Mouse (Mus musculus) spleen, postnatal 10 days (tissue): ENCODE measurements around the gene Cdyl.

Experiments used
- DNase-seq, 2 experiments: peaks; one replicate each; pipeline ENCODE4 v3.0.0; 2021 to 2022; ENCODE audit warnings: low spot score in 2 of 2

Gene Cdyl

DNA sequence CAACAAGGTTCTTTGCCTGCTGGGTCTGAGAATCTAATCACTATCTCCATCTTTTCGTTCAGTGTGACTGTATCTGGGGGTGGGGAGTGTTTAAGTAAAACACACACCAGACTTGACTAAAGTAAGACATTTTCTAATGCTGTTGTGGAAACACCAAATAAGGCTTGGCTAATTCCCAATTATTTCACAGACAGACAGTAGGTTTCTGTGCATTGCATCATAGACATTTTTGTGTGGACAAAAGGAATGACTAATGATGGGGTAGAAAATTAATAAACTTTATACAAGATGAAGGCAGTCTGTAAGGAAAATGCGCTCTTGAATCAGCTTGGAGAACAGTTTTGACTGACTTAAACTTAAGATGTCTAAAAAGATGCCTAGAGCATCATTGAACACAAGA, 100.7 kb downstream of the Cdyl start:
- DNase-seq, result no peak

- DNase-seq, result no peak
Measured at GRCm38 (mm10) chr13:35764559-35764958, 104.9 kb downstream of the Cdyl start.

- no peak for DNase-seq
Measured at GRCm38 (mm10) chr13:35765817-35766216, 106.2 kb downstream of the Cdyl start.

DNA sequence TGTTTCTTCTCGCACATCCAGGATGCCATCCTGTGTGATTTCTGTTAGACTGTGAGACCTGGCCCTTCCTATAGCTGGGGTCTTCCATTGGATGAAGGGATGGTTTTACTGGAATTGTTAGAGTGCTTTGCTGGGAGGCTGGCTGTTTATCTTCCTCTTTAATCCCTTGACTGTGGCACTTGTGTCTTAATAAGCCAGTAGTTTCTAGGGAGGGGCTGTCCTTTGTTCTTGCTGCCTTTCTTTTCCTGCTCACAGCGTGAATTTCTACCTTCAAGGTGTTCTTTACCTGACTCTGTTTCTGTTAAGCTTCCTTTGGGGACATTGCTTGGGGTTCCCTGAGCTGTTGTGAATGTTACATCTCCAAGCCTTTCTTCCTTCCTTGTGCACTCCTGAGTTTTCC, 110.0 kb downstream of the Cdyl start:
- no peak for DNase-seq

GRCm38 (mm10) chr13:35770421-35770820, 110.8 kb downstream of the Cdyl start:
- DNase-seq, result no peak

DNA sequence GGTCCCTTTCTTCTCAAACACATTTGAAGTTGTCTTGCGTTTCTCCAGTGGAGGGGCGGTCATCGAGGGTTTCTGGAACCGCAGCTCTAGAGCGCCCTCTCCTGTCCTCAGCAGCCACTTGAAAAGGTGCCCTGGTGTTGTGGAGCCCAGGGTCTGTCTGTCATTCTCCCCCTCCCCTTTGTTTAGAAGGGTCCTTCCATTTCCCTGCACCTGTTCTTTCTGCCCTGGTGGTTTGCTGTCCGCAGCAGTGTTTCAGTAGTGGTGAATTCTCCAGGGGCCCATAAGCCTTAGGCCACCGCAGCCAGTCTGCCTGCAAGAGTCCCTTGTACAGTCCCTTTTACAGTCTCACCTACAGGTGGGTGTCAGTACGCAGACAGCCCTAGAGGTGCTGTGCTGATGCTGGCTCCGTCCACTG, 112.3 kb downstream of the Cdyl start:
- peak; percentile 56 to 80 for DNase-seq

DNA sequence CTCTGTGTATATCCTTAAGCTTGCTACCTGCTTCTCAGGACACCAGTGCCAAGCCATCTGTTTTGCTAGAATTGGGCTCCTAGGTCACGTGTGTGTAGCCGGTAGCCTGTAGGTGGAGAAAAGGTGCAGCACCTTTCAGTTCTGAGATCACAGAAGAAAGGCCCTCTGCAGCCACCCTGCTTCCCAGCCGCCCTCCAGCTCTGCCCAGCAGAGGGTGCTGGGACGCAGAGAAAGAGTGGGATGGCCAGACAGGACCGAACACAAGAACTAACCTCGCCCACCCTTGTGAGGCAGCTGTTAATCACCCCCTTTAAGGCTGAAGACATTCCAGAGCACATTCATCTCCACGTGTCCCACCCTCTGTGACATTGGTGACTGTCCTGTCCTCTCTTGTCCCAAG, 114.1 kb downstream of the Cdyl start:
- DNase-seq, result peak in 1 of 2 experiments; percentile 40

GRCm38 (mm10) chr13:35776123-35776522, 116.5 kb downstream of the Cdyl start:
- DNase-seq, result no peak

DNA sequence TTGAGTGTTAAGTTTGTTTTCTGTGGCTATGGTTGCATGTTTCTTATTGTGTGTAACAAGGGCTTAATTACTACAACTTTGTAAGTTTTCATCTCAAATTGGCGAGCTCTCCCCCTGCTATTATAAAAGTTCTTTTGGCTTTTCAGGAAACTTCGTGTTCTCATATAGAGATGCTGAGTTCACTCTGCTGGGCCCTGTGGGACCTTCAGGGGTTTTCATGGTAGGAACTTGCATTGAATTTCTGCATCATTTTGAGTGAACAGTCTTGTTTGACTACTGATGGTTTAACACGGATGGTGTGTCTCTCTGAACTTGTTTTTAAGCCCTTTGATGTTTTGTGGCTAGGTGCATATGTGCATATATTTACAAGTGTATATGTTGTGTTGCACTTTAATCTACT, 121.1 kb downstream of the Cdyl start:
- no peak for DNase-seq

GRCm38 (mm10) chr13:35781755-35782154, 122.1 kb downstream of the Cdyl start:
- no peak for DNase-seq

DNA sequence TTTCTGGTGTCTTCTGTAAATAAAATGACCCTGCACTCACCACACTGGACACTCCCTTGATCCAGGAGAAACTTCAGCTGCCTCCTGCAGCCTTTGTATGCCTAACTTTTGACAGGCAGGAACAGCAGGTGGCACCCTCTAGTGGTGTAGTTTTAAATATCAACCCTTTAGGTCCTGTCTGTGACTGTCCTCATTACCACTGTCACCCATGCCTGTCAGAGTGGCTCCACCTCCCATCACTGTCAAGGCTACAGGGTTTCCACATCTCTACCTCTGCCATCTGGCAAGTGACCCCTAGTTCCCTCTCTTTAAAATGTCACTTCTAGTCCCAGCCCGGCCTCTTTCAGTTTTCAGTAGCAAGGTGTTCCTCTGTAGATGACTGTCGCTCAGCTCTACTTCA, 123.3 kb downstream of the Cdyl start:
- peak; percentile 51 to 64 for DNase-seq

GRCm38 (mm10) chr13:35783576-35783975, 123.9 kb downstream of the Cdyl start:
- no peak for DNase-seq

DNA sequence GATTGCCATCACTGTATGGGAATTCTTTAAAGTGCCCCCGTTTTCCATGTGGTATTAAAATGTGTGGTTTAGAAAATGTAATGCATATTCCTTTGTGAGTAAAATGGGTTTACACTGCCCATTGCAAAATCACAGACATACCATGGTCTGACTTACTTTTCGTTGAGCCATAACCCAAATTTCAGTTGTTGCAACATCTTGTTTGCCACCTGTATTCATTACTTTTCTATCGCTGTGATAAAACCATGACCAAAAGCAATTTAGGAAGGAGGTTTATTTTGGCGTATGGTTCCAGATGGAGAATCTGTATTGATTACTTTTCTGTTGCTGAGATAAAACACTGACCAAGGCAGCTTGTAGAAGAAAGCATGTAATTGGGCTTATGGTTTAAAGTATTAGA, 124.6 kb downstream of the Cdyl start:
- DNase-seq, result no peak

GRCm38 (mm10) chr13:35785330-35785939, 125.8 kb downstream of the Cdyl start:
- no peak for DNase-seq

DNA sequence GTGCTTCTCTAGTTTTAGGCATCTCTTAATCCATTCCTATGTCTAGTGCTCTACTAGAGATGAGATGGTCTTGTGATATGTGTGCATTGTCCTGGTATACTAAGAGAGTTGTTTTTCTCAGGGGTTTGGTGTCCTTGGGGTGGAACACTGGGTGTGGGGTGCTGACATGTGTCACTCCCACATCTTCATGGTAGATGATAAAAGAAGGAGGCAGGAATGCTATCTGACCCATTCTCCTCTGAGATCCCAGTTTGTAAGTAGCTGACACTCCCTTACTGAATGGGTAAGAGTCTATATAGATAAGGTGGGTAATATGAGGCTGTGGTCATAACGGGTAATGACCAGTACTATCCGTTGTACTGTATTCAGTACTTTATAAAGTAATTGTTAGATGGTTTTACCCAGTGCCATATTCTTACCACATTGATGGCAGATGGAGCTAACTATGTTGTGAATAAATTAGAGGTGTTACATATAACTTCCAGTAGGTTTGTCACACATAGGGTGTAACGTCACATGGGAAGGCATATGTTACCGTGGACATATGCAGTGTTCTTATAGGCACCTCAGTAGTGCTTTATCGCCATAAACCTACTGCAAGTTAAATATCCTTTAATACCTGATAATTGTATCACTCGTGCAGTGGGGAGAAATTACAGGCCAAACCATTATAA, 127.2 kb downstream of the Cdyl start:
- DNase-seq, result no peak

DNA sequence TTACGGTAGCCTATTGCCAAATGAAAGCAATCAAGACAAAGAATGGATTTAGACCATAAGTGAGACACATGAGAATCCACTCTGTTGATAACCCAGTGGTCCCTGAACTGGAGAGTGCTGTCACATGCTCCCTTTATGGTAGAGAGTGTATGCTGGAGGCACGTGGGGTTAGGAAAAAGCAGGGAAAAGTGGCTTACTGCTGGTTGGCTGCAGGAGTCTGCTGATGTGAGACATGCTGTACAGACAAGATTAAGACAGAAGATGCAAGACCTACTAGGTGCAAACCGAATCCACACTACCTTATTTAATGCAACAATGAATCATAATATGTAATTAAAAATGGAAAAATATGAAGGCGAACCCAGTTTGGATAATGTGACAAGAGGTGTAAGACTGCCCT, 129.9 kb downstream of the Cdyl start:
- DNase-seq, result no peak

GRCm38 (mm10) chr13:35790431-35790830, 130.8 kb downstream of the Cdyl start:
- DNase-seq, result no peak

GRCm38 (mm10) chr13:35794309-35794708, 134.7 kb downstream of the Cdyl start:
- DNase-seq, result no peak

GRCm38 (mm10) chr13:35794774-35795173, 135.1 kb downstream of the Cdyl start:
- no peak for DNase-seq

DNA sequence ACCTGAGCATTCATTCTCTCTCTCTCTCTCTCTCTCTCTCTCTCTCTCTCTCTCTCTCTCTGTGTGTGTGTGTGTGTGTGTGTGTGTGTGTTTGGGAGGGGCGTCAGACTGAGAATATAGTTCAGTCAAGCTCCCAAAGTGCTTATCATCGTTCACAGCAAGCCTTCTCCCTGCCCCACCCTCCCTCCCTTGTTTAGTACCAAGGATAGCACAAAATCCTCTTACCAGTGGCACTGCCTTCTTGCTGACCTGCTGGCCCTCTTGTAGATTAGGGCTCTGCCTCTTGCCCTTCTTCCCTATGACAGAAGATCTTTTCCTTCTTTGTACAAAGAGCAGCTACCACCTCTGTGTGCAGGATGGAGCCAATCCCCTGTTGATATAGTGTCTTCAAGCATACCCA, 136.3 kb downstream of the Cdyl start:
- DNase-seq, result no peak

- no peak for DNase-seq
Measured at GRCm38 (mm10) chr13:35796352-35796751, 136.7 kb downstream of the Cdyl start.

DNA sequence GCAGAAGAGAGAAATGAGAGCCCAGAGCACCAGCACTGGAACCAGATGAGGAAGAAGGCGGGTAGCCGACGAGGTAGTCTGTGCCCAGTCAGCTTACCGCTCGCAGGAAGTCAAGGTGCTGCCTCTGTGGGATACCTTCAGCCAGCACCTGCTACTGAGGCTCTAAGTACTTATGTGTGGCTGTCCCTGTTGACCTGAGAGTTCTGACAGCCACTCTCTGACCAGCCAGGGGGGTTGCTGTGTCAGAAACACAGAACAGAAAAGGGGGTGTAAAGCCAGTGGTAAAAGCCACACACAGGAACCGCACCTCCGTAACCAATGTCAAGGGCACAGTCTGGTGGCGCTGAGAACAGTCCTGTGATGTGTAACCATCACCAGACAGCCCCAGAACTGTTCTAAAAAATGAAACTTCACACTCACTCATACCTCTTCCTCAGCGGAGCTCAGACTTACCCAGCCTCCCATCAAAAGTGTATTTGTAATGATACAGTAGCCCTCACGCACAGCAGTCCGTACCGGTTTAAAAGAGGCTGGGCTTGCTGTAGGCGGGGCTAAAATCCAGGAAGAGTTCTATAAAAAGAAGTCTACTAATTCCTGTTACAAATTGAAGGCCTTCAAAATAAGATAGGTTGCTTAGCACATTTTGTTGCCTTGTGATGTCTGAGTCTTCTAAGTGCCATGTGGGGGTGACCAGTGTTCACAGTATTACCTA, 138.3 kb downstream of the Cdyl start:
- DNase-seq, result no peak

GRCm38 (mm10) chr13:35798645-35799044, 139.0 kb downstream of the Cdyl start:
- peak in 1 of 2 experiments; percentile 79 for DNase-seq
